Mouse (Mus musculus) urinary bladder, postnatal 36 days (tissue): ENCODE data around the gene Hoxd8.

Source experiments
- DNase-seq, 2 experiments: peaks; one replicate each; pipeline ENCODE4 v3.0.0; 2022; ENCODE audit warnings: low spot score in 2 of 2, mixed read lengths in 1 of 2

Hoxd8 gene

GRCm38 (mm10) chr2:74713239-74714150, 9.1 kb downstream of the Hoxd8 start:
- no peak for DNase-seq

GRCm38 (mm10) chr2:74714156-74714789, 9.9 kb downstream of the Hoxd8 start:
- DNase-seq: no peak

GRCm38 (mm10) chr2:74714881-74715280, 10.5 kb downstream of the Hoxd8 start:
- no peak for DNase-seq

GRCm38 (mm10) chr2:74715504-74716241, 11.3 kb downstream of the Hoxd8 start:
- peak; percentile 87 to 93 for DNase-seq

- no peak for DNase-seq
Measured at GRCm38 (mm10) chr2:74720384-74720783, 16.0 kb downstream of the Hoxd8 start.

- no peak for DNase-seq
Measured at GRCm38 (mm10) chr2:74720955-74721491, 16.6 kb downstream of the Hoxd8 start.

GRCm38 (mm10) chr2:74721882-74722281, 17.5 kb downstream of the Hoxd8 start:
- DNase-seq: no peak

- no peak for DNase-seq
Measured at GRCm38 (mm10) chr2:74722949-74723348, 18.5 kb downstream of the Hoxd8 start.

- DNase-seq: no peak
Measured at GRCm38 (mm10) chr2:74724244-74725015, 20.0 kb downstream of the Hoxd8 start.

- DNase-seq: no peak
Measured at GRCm38 (mm10) chr2:74725171-74725570, 20.8 kb downstream of the Hoxd8 start.

GRCm38 (mm10) chr2:74726551-74726950, 22.1 kb downstream of the Hoxd8 start, which contains the start of gene Gm28230:
Gene Gm28230, plus strand, starts transcription at chr2:74726728.
- peak in 1 of 2 experiments; percentile 50 for DNase-seq

GRCm38 (mm10) chr2:74726973-74727639, 22.7 kb downstream of the Hoxd8 start:
- DNase-seq: no peak

GRCm38 (mm10) chr2:74727640-74728302, 23.4 kb downstream of the Hoxd8 start:
- no peak for DNase-seq

GRCm38 (mm10) chr2:74728303-74728680, 23.9 kb downstream of the Hoxd8 start:
- no peak for DNase-seq

GRCm38 (mm10) chr2:74730331-74730730, 25.9 kb downstream of the Hoxd8 start:
- no peak for DNase-seq

GRCm38 (mm10) chr2:74731055-74731454, 26.6 kb downstream of the Hoxd8 start:
- no peak for DNase-seq

- DNase-seq: no peak
Measured at GRCm38 (mm10) chr2:74731799-74732512, 27.5 kb downstream of the Hoxd8 start.

- DNase-seq: no peak
Measured at GRCm38 (mm10) chr2:74732513-74733316, 28.3 kb downstream of the Hoxd8 start.

GRCm38 (mm10) chr2:74733317-74733661, 28.9 kb downstream of the Hoxd8 start:
- DNase-seq: no peak
